Mouse (Mus musculus) ES-E14 (cell line): Measurements from ENCODE around the gene Nradd. TPM values are rescaled to one million over a fixed set of nuclear protein-coding genes. Genes with fewer than 3 reads are reported as not detected.

ENCODE experiments used
- DNase-seq: peaks from one replicate; pipeline ENCODE4 v3.0.0-alpha.2; 2013; ENCODE audit warnings: low read depth, low spot score
- H3K27ac ChIP-seq: 2 replicates; pipeline ENCODE4 v1.5.1; 2012; ENCODE audit warnings: low read depth, mild to moderate bottlenecking, low read length, moderate library complexity, mixed read lengths; ENCODE audit not compliant: poor library complexity, insufficient read depth, severe bottlenecking
- H3K36me3 ChIP-seq: 2 replicates; pipeline ENCODE4 v1.6.1; 2012; ENCODE audit warnings: mild to moderate bottlenecking, low read length, moderate library complexity, mixed read lengths; ENCODE audit not compliant: control insufficient read depth, poor library complexity, insufficient read depth, severe bottlenecking
- H3K4me1 ChIP-seq, 2 experiments: fragments of 150-350 bp in 1 of 2; sonication (generic) in 1 of 2; 2 replicates each; pipeline ENCODE4 v1.6.1; 2012; ENCODE audit warnings: low read length in 2 of 2, mild to moderate bottlenecking in 1 of 2, mixed read lengths in 1 of 2; ENCODE audit not compliant: control insufficient read depth in 2 of 2, insufficient read depth in 2 of 2, poor library complexity in 1 of 2
- H3K4me3 ChIP-seq, 2 experiments: fragments of 150-350 bp in 1 of 2; sonication (generic) in 1 of 2; 2 replicates each; pipeline ENCODE4 v1.5.1; 2012; ENCODE audit warnings: low read length in 2 of 2, low read depth in 1 of 2, mild to moderate bottlenecking in 1 of 2, mixed read lengths in 1 of 2; ENCODE audit not compliant: insufficient read depth in 1 of 2, poor library complexity in 1 of 2, severe bottlenecking in 1 of 2
- H3K9ac ChIP-seq: 2 replicates; pipeline ENCODE4 v1.6.1; 2012; ENCODE audit warnings: low read depth, mild to moderate bottlenecking, low read length, mixed read lengths; ENCODE audit not compliant: poor library complexity, insufficient read depth, severe bottlenecking
- H3K9me3 ChIP-seq: fragments of 150-350 bp; sonication (generic); 2 replicates; pipeline ENCODE4 v1.6.1; 2012; ENCODE audit warnings: low read depth, mild to moderate bottlenecking, low read length; ENCODE audit not compliant: control insufficient read depth, insufficient read depth
- CHD2 ChIP-seq: IDR thresholded peaks from 2 replicates; pipeline ENCODE4 v1.6.1; 2014; ENCODE audit warnings: mild to moderate bottlenecking, low read depth, low read length, inconsistent platforms
- HCFC1 ChIP-seq: IDR thresholded peaks from 2 replicates; pipeline ENCODE4 v1.6.1; 2012; ENCODE audit warnings: low read length, inconsistent platforms, borderline replicate concordance; ENCODE audit not compliant: insufficient read depth
- MAFK ChIP-seq: IDR thresholded peaks from 2 replicates; pipeline ENCODE4 v1.6.1; 2014; ENCODE audit warnings: mild to moderate bottlenecking, low read depth, low read length, inconsistent platforms; ENCODE audit not compliant: insufficient read depth
- ZC3H11A ChIP-seq: IDR thresholded peaks from 2 replicates; pipeline ENCODE4 v1.6.1; 2012; ENCODE audit warnings: low read depth, mild to moderate bottlenecking, inconsistent platforms, low read length, borderline replicate concordance
- ZNF384 ChIP-seq: IDR thresholded peaks from 2 replicates; pipeline ENCODE4 v1.6.1; 2012; ENCODE audit warnings: low read depth, low read length, inconsistent platforms
- in situ Hi-C, 2 experiments: fragments of 600-800 bp; cut with MboI; formaldehyde crosslinking; loops; one replicate each; pipeline ENCODE4 v1.15.1; 2025; ENCODE audit warnings: low sequenced_read_pairs in 2 of 2, inconsistent platforms in 1 of 2; ENCODE audit not compliant: unreplicated experiment in 2 of 2
- total RNA-seq: library from RNA; depleted of rRNA; stranded (reverse); fragments of 300-350 nt; gene quantifications from 2 replicates; pipeline ENCODE4 v1.2.3, GENCODE M21; 2012

Nradd gene
- total RNA-seq, 1 experiment, result 65.5 TPM

- in situ Hi-C loops, result no loop called here
- no peak overlapping the region for H3K27ac ChIP-seq
- no peak for DNase-seq
- H3K4me1 ChIP-seq, result peaks cover 2 to 9% of the 10 kb centered on the region in 2 experiments; a peak in 1 of 4 replicates
- no peaks in the 10 kb centered on the region for H3K9me3 ChIP-seq
- no peak overlapping the region for H3K4me3 ChIP-seq
- TF ChIP-seq HCFC1 (no peak), ZC3H11A (no peak), MAFK (no peak), CHD2 (no peak), ZNF384 (no peak)
- peaks cover 3% of the 10 kb centered on the region; the same call in 1 of the 2 replicates for H3K36me3 ChIP-seq
- no peak overlapping the region for H3K9ac ChIP-seq
Measured at GRCm38 (mm10) chr9:110638611-110639021, 14.4 kb upstream of the Nradd start.

GRCm38 (mm10) chr9:110635225-110635624, 11.0 kb upstream of the Nradd start:
- no peaks in the 10 kb centered on the region for H3K9me3 ChIP-seq
- peaks cover 3% of the 10 kb centered on the region; the same call in 1 of the 2 replicates for H3K36me3 ChIP-seq
- no peak overlapping the region for H3K27ac ChIP-seq
- no peak for DNase-seq
- TF ChIP-seq ZNF384, result no peak
- TF ChIP-seq ZC3H11A, result no peak
- TF ChIP-seq HCFC1, result no peak
- TF ChIP-seq MAFK, result no peak
- no peak for TF ChIP-seq CHD2
- in situ Hi-C loops, result no loop called here
- H3K4me1 ChIP-seq, result peaks cover 2 to 16% of the 10 kb centered on the region in 2 experiments; a peak in 1 of 4 replicates
- no peak overlapping the region for H3K9ac ChIP-seq
- no peak overlapping the region for H3K4me3 ChIP-seq

- no peak overlapping the region for H3K27ac ChIP-seq
- peaks cover 3% of the 10 kb centered on the region; the same call in 1 of the 2 replicates for H3K36me3 ChIP-seq
- 0 out of 2 replicates have a peak overlapping the region, but pooled peaks have one; percentile 23 for H3K9ac ChIP-seq
- in situ Hi-C loops, result no loop called here
- no peaks in the 10 kb centered on the region for H3K9me3 ChIP-seq
- H3K4me1 ChIP-seq, result peaks cover 2 to 16% of the 10 kb centered on the region in 2 experiments; a peak in 1 of 4 replicates
- no peak for DNase-seq
- TF ChIP-seq ZNF384 (no peak), MAFK (0 out of 2 replicates have a peak, but pooled peaks have one; percentile 24)
- H3K4me3 ChIP-seq, result no peak overlapping the region
Measured at GRCm38 (mm10) chr9:110633882-110634281, 9.6 kb upstream of the Nradd start.

GRCm38 (mm10) chr9:110632671-110633070, 8.4 kb upstream of the Nradd start:
- H3K9ac ChIP-seq, result no peak overlapping the region
- peaks cover 2 to 13% of the 10 kb centered on the region in 2 experiments; a peak in 1 of 4 replicates for H3K4me1 ChIP-seq
- no peaks in the 10 kb centered on the region for H3K9me3 ChIP-seq
- no peak for DNase-seq
- no peak overlapping the region for H3K27ac ChIP-seq
- TF ChIP-seq ZC3H11A (no peak), ZNF384 (no peak), HCFC1 (no peak), CHD2 (no peak), MAFK (no peak)
- in situ Hi-C loops, result no loop called here
- peaks cover 6% of the 10 kb centered on the region; the same call in 1 of the 2 replicates for H3K36me3 ChIP-seq
- H3K4me3 ChIP-seq, result peak overlapping the region in 1 of 2 experiments; percentile 44; a peak in 2 of 4 replicates
